In genomic region chr12:16836188-16836587, GRCm38 (mm10) we compare ENCODE assay signal across 8 mouse cellular contexts. TPM values are rescaled to one million over a fixed set of nuclear protein-coding genes. Genes with fewer than 3 reads are reported as not detected.
DNase-seq lines count a peak whose midpoint lies in the region; ATAC-seq and TF ChIP-seq lines count a peak whose summit lies in the region.

No protein-coding gene starts in this region.

- H3K4me1 ChIP-seq in liver, adult 2 months (ENCODE audit: control insufficient read depth, insufficient read depth, low read length) = peaks cover 3% of the 10 kb centered on the region; the same call in 1 of the 2 replicates
- H3K4me1 ChIP-seq in liver, embryonic 11.5 days (replicated peaks; ENCODE audit: control insufficient read depth, insufficient read depth, low read length) = peaks cover 7% of the 10 kb centered on the region; the same call in 1 of the 2 replicates
- H3K4me1 ChIP-seq in heart, embryonic 13.5 days = peaks cover 37% of the 10 kb centered on the region

- no peak for ATAC-seq in liver, embryonic 11.5 days (replicated peaks; ENCODE audit: low FRiP score)
- ATAC-seq in heart, embryonic 13.5 days (ENCODE audit: extremely low read depth, insufficient number of reproducible peaks, low FRiP score, low TSS enrichment) = peak; percentile 60; the same call in 1 of the 2 replicates

- H3K4me3 ChIP-seq in liver, adult 2 months (ENCODE audit: insufficient read depth, low read depth, low read length) = no peak overlapping the region
- H3K4me3 ChIP-seq in liver, embryonic 11.5 days (ENCODE audit: low read depth, low read length) = no peak overlapping the region
- no peak overlapping the region for H3K4me3 ChIP-seq in heart, embryonic 13.5 days

- no peak overlapping the region for H3K4me2 ChIP-seq in liver, embryonic 11.5 days
- H3K4me2 ChIP-seq in heart, embryonic 13.5 days = peak overlapping the region; percentile 41

- no peak overlapping the region for H3K9ac ChIP-seq in liver, adult 2 months (ENCODE audit: low read depth, low read length)
- no peak overlapping the region for H3K9ac ChIP-seq in liver, embryonic 11.5 days (ENCODE audit: low read depth, low read length)
- peak overlapping the region; percentile 47; the same call in 1 of the 2 replicates for H3K9ac ChIP-seq in heart, embryonic 13.5 days

- TF ChIP-seq POLR2A in liver, adult 2 months (IDR thresholded peaks at IDR 0.05; ENCODE audit: extremely low read depth, insufficient read depth, low read length) = no peak

- TF ChIP-seq CTCF in liver, adult 2 months (IDR thresholded peaks at IDR 0.05; ENCODE audit: low read depth, low read length) = 0 out of 2 replicates have a peak, but pooled peaks have one; percentile 9

- no peaks in the 10 kb centered on the region for H3K79me2 ChIP-seq in liver, adult 2 months (ENCODE audit: control insufficient read depth, insufficient read depth, low read length)

- peak; percentile 16 for DNase-seq in liver, adult 2 months (ENCODE audit: extremely low read depth, low read depth, low spot score)
- DNase-seq in liver, embryonic 11.5 days (ENCODE audit: low spot score) = no peak
- DNase-seq in embryo, embryonic 11 days = peak; percentile 39
- peak; percentile 68 for DNase-seq in layer of hippocampus, adult 9-10 months (ENCODE audit: low spot score)
- peak; percentile 80 to 87 for DNase-seq in right cerebral cortex, adult 2 months (ENCODE audit: low spot score in 2 of 2)
- no peak for DNase-seq in urinary bladder, adult 18-20 months (ENCODE audit: low spot score in 2 of 2)
- DNase-seq in thymus, postnatal 0 days (ENCODE audit: low spot score) = no peak

- no peaks in the 10 kb centered on the region for H3K9me3 ChIP-seq in liver, embryonic 11.5 days (ENCODE audit: control insufficient read depth, low read length)
- peaks cover 7% of the 10 kb centered on the region; the same call in 1 of the 2 replicates for H3K9me3 ChIP-seq in heart, embryonic 13.5 days

- H3K27ac ChIP-seq in liver, adult 2 months (replicated peaks; ENCODE audit: insufficient read depth, low read depth, low read length) = no peak overlapping the region
- no peak overlapping the region for H3K27ac ChIP-seq in liver, embryonic 11.5 days (ENCODE audit: low read depth, low read length)
- peak overlapping the region; percentile 84 for H3K27ac ChIP-seq in heart, embryonic 13.5 days (replicated peaks)

- WGBS in liver, adult 2 months = 79% methylated on average over 9 of the region's 9 CpGs
- 57% methylated on average over 9 of the region's 9 CpGs for WGBS in liver, embryonic 11.5 days
- 13% methylated on average over 9 of the region's 9 CpGs for WGBS in heart, embryonic 13.5 days

- H3K36me3 ChIP-seq in liver, adult 2 months (ENCODE audit: control insufficient read depth, insufficient read depth, low read length) = no peaks in the 10 kb centered on the region
- H3K36me3 ChIP-seq in liver, embryonic 11.5 days (ENCODE audit: control insufficient read depth, insufficient read depth, low read length) = no peaks in the 10 kb centered on the region
- H3K36me3 ChIP-seq in heart, embryonic 13.5 days = peaks cover 7% of the 10 kb centered on the region; the same call in 1 of the 2 replicates

- no peaks in the 10 kb centered on the region for H3K27me3 ChIP-seq in liver, adult 2 months (ENCODE audit: control insufficient read depth, insufficient read depth, low read length)
- no peaks in the 10 kb centered on the region for H3K27me3 ChIP-seq in liver, embryonic 11.5 days (replicated peaks; ENCODE audit: control insufficient read depth, insufficient read depth, low read length)
- no peaks in the 10 kb centered on the region for H3K27me3 ChIP-seq in heart, embryonic 13.5 days (replicated peaks)

RNA-seq across cellular contexts. Expression of gene E2f6, which starts 25.4 kb away (rescaled TPM):
- total RNA-seq in liver, adult 2 months (2014; rRNA removed) = 8.8 and 11.5 TPM in 2 replicates
- 10.8 and 10.9 TPM in 2 replicates for polyA plus RNA-seq in liver, adult 2 months (2012; rRNA removed)
- 42.7 and 49.0 TPM in 2 replicates for polyA plus RNA-seq in liver, embryonic 11.5 days (2014; fragmentation: Nextera tagmentation; extraction: Ambion mirVana)
- 43.6 and 50.8 TPM in 2 replicates for polyA plus RNA-seq in heart, embryonic 13.5 days (2015; fragmentation: Nextera tagmentation; extraction: Ambion mirVana)
- 22.7 and 23.6 TPM in 2 replicates for polyA plus RNA-seq in thymus, postnatal 0 days (2015; fragmentation: Nextera tagmentation; extraction: Ambion mirVana)

RNA-seq across cellular contexts. Expression of gene Greb1, which starts 35.5 kb away (rescaled TPM):
- 0.09 TPM in 1 of 2 replicates, not detected in the other for total RNA-seq in liver, adult 2 months (2014; rRNA removed)
- 0.02 and 0.09 TPM in 2 replicates for polyA plus RNA-seq in liver, adult 2 months (2012; rRNA removed)
- polyA plus RNA-seq in liver, embryonic 11.5 days (2014; fragmentation: Nextera tagmentation; extraction: Ambion mirVana) = 4.3 and 5.5 TPM in 2 replicates
- polyA plus RNA-seq in heart, embryonic 13.5 days (2015; fragmentation: Nextera tagmentation; extraction: Ambion mirVana) = 0.44 and 1.1 TPM in 2 replicates
- 1.2 and 2.0 TPM in 2 replicates for polyA plus RNA-seq in thymus, postnatal 0 days (2015; fragmentation: Nextera tagmentation; extraction: Ambion mirVana)

RNA-seq across cellular contexts. Expression of gene Rock2, which starts 58.5 kb away (rescaled TPM):
- 11.7 and 14.5 TPM in 2 replicates for total RNA-seq in liver, adult 2 months (2014; rRNA removed)
- 1.5 and 1.7 TPM in 2 replicates for polyA plus RNA-seq in liver, adult 2 months (2012; rRNA removed)
- 11.7 and 14.4 TPM in 2 replicates for polyA plus RNA-seq in liver, embryonic 11.5 days (2014; fragmentation: Nextera tagmentation; extraction: Ambion mirVana)
- polyA plus RNA-seq in heart, embryonic 13.5 days (2015; fragmentation: Nextera tagmentation; extraction: Ambion mirVana) = 15.6 and 16.1 TPM in 2 replicates
- polyA plus RNA-seq in thymus, postnatal 0 days (2015; fragmentation: Nextera tagmentation; extraction: Ambion mirVana) = 10.3 and 11.9 TPM in 2 replicates

Comparison
In these comparisons a context has a peak if more than half of its experiments do, and no peak if none do; other contexts are left out.
1. DNase-seq: peak in liver, adult 2 months (single experiment), embryo, embryonic 11 days (single experiment), layer of hippocampus, adult 9-10 months (single experiment) and right cerebral cortex, adult 2 months (2 of 2); none in liver, embryonic 11.5 days (single experiment), urinary bladder, adult 18-20 months (0 of 2) and thymus, postnatal 0 days (single experiment).